Mouse (Mus musculus): Measurements from ENCODE around the gene Zar1l.
A peak's percentile ranks its signal among the peaks of the same experiment; 100 is the strongest.
"Not testable (repeated sequence)": the region's sequence is repeated elsewhere in the genome, so short reads cannot be mapped to it uniquely, and the experiment has no call there.

The Zar1l gene

DNA sequence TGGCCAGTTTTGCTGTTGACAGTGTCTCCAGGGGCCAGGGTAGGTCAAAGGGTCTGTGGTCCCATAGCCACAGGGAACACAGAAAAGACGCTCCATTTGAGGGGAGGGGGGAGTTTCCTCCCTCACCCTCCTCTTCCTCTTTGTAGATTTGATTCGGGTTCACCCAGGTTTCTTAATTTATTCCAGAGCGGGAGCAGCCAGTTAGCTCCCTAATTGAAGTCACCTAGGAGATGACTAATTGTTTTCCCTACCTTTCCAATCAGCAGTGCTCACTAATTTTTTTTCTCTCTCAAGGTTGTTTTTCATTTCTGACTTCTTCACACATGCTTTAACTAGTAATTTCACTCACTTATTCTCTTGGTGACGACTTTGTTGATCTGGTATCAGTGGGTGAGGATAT lies at the start of gene Zar1l:
Zar1l (minus strand) TSS at position 101 of the 400 bp plus-strand sequence.
- DNase-seq (ENCODE audit: low read depth, low spot score): no peak

DNA sequence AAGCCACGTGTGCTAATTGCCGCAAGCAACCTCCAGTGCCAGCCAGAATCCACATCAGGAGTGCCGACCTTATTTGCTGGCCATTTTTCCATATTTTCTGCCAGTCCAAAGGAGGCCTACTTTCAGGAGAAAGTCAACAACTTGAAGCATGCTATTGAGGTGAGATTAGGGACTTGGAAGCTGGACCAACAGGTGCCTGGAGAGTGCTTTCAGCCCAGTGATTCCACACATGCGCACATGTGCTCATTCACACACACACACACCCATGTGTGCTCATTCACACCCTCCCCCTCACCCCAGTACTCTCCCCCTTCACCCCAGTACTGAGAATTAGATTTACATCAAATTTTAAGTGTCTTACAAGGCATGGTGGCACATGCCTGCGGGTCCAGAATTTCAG lies 49.0 kb upstream of the Zar1l start:
- DNase-seq (ENCODE audit: low read depth, low spot score): no peak

DNA sequence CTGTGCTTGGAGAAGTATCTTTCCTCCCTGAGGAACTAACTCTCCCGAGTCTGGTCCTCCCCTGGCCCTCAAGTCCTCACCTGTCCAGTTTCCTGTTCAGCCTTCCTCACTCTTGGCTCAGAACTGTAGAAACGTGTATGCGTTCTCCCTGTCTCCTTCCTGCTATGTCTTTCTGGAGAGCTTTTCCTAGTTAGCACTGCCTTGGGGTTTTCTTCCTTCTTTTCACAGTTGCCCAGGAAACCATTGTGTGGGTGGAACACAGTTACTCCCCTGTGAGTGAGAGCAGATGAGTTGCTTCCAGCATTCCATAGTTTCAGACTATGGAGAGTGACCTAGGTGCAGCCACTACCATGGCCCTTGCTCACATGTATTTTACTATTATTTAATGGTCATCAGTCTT lies 48.3 kb upstream of the Zar1l start:
- no peak for DNase-seq (ENCODE audit: low read depth, low spot score)

DNA sequence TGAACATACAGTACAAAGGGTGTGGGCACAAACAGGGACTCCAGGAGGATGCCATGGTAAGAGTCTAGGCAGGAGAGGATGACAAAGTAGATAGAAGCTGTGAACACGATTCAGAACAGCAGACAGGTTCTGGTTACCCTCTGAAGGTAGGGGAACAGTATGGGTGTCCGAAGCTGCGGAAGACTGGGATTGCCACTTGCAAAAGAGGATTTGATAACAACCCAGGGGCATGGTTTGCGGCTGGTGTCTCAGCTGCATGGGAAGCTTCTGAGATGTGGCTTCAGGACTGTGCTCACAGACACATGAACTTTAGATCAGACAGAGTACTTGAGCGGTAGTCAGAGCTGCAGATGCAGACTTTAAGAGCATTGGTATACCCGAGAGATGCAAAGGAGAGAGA lies 46.5 kb upstream of the Zar1l start:
- DNase-seq (ENCODE audit: low read depth, low spot score): no peak

DNA sequence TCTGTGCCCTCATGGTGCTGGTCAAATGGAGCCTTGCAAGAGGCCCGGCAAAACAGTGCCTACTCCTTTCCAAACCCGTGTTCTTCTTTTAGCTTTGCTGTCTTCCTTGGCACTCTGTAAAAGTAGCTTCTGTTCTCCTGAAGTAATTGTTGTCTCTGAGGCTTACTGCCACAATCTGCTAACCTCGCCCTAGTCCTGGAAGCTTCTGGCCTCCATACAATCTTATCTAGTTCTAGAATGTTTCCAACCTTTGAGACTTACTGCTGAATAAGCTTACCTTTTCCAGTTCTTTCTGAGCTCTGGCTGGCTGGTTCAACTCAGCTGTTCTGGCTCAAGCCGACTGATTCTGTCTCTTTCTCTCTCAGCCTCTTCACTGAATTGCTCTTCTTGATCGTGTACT lies 43.8 kb upstream of the Zar1l start:
- DNase-seq (ENCODE audit: low read depth, low spot score): no peak

DNA sequence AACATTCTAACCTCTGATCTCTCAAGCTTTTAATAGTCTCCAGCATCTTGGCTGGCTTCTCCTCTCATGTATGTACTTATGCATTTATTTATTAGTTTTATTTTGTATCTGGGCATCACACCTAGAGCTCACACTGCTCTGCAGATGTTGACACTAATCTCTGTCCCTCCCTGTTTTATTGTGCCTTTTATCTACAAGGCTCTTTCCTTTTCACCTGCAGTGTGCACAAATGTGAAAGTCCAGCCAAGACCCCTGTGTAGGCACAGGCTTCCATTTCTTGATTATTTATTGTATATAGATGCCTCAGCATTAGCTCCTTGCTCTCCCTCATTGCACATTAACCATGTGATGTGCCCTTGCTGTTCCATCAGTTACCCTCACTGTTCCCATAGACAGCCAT lies 43.4 kb upstream of the Zar1l start:
- DNase-seq (ENCODE audit: low read depth, low spot score): no peak

DNA sequence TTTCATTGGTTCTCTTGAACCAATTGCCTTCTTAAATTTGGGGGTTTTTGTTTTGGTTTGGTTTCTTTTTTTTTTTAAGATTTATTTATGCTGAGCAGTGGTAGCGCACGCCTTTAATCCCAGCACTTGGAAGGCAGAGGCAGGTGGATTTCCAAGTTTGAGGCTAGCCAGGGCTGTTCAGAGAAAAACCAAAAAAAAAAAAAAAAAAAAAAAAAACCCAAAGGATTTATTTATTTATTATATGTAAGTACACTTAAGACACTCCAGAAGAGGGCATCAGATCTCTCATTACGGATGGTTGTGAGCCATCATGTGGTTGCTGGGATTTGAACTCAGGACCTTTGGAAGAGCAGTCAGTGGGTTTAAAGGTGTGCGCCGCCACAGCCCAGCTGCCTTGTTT lies 42.9 kb upstream of the Zar1l start:
- no peak for DNase-seq (ENCODE audit: low read depth, low spot score)

DNA sequence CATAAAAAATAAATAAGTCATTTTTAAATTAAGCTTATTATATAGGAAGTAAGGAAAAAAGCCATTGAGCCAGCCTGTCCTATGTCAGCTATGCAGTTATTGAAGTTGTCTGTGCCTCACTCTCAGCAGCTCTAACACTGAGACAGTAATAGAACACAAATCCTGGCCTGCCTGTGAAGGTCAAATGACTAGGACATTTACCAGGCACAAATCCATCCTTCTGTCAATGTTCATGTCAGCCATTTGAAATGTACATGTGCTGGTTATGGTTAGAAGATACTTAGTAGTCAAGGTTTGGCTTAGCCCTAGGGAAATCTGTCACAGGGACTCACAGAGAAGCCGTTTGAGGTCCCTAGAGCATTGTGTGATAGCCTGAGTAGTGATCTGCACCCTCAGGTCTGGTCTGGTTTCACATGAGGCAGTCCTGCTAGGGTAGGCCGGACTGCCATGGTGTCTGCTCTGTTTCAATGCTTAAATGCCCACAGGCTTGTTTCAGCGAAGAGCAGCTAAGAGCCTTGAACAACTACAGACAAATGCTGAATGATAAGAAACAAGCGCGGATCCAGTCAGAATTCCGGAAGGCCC lies 41.6 kb upstream of the Zar1l start:
- no peak for DNase-seq (ENCODE audit: low read depth, low spot score)

DNA sequence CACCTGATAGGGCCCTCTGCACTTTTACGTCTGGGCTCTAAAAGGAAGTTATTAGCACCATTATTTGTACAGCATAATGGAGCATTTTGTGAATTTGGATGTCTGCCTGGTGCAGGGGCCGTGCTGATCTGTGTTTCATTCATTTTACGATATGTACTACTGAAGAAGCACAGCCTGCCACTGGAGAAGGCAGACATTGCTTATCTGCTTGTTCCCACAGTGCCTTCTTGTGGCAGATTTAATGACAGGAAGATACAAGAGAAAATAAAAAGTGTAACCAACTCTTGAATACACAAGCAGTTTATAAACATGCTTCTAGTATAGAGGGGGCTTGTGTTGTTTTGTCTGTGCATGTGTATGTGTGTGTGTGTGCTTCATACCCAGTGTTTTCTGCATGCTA lies 33.7 kb upstream of the Zar1l start:
- no peak for DNase-seq (ENCODE audit: low read depth, low spot score)

DNA sequence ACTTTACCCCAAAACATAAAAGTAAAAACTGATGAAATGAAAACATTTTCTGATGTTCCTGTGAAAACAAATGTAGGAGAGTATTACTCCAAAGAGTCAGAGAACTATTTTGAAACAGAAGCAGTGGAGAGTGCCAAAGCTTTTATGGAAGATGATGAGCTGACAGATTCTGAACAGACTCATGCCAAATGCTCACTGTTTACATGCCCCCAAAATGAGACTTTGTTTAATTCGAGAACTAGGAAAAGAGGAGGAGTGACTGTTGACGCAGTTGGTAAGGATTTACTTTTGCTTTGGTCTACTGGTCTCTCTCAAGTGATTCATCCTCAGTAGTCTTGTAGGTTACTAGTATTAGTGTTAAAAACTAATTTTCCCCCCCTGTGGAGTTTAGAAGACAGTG lies 25.2 kb upstream of the Zar1l start:
- DNase-seq (ENCODE audit: low read depth, low spot score): no peak

DNA sequence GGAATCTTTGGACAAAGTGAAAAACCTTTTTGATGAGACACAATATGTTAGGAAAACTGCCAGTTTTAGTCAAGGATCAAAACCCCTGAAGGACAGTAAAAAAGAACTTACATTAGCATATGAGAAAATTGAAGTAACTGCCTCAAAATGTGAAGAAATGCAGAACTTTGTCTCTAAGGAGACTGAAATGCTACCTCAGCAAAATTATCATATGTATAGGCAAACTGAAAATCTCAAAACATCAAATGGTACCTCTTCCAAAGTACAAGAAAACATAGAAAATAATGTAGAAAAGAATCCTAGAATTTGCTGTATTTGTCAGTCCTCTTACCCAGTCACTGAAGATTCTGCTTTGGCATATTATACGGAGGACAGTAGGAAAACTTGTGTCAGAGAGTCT lies 23.3 kb upstream of the Zar1l start:
- DNase-seq (ENCODE audit: low read depth, low spot score): no peak

DNA sequence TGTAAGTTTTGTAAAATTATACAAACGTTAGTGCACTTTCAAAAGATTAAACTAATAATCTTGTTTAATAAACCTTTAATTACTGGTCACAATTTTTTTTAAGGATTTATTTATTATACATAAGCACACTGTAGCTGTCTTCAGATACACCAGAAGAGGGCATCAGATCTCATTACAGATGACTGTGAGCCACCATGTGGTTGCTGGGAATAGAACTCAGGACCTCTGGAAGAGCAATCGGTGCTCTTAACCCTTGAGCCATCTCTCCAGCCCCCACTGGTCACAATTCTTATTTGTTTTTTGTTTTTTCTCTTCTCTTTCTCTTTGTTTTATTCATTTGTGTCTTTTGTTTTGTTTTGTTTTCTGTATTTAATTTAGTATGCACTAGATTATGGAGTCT lies 7.3 kb upstream of the Zar1l start:
- no peak for DNase-seq (ENCODE audit: low read depth, low spot score)

DNA sequence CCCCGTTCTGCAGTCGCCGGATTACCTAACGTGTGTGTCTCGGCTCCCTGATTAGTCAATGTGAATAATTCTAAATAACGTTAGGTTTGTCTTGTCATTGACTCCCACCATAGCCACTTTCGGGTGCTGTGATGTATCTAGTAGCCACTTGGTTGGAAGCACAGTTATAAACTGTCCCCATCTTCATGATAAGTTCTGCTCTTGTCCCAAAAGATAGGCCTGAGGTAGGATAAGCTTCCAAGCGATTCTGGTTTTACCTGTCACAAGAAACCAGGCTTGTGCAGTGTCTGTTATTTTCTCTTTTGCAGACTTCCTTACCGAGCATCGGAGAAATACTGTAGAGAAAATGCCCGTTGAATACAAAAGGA lies 4.9 kb upstream of the Zar1l start:
- no peak for DNase-seq (ENCODE audit: low read depth, low spot score)

DNA sequence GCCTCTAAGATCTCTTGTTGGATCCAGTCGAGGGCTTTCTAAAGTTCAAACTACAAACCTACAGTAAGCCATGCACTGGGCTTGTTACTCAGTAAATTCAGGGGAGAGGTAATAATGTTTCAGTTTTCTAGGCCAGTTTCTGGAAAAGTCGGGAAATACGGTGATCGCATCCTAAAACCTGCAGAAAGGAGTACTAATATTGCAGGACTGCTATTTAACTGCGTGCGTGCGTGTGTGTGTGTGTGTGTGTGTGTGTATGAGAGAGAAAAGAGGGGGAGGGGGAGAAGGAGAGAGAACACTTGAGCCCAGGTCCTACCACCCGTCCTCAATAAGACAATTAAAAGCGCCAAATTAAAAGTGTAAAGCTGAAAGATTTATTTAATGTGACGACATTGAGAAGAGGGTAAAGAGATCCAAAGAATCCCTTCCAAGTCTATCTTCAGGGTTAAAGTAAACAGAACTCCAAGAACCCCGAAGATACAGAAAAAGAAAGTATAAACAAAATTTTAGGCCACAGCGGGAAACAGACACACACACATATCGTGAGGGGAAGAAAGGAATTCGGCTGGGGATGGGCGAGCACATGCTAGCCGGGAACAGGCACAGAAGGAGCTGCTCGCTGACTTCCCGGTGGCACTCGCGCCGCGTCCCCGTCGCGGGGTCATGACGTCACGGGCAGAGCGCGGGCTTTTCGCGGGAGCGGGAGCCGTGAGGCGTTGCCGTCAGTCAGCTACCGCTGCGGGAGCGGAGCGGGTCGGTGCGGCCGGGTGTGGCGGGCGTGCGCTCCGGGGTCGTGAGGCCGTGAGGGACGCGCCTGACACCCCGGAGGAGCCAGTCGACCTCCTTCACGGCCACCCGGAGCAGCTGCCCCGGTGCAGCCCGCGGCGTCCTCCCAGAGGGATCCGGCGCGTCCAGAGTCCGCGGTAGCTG lies 4.2 kb upstream of the Zar1l start, which contains the start of gene Brca2:
Brca2 (plus strand) TSS at position 694 of the 930 bp plus-strand sequence.
- DNase-seq (ENCODE audit: low read depth, low spot score): peak; percentile 76

DNA sequence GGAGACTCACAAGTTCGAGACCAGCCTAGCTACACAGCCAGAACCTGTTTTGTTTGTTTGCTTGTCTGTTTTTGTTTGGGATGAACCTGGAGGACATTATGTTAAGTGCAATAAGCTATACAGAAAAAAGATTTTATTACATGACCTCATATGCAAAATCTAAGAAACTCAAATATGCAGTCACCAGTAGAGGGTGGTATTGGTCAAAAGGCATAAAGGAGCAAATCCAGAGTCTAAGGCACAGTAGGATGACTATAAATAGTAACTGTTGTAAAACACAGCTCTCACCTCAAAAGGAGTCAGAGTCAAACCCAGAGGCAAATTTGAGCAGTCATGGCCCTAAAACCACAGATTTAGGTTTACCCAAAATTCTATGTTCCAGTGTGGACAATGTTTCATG lies 1.6 kb upstream of the Zar1l start:
- peak; percentile 4 for DNase-seq (ENCODE audit: low read depth, low spot score)

DNA sequence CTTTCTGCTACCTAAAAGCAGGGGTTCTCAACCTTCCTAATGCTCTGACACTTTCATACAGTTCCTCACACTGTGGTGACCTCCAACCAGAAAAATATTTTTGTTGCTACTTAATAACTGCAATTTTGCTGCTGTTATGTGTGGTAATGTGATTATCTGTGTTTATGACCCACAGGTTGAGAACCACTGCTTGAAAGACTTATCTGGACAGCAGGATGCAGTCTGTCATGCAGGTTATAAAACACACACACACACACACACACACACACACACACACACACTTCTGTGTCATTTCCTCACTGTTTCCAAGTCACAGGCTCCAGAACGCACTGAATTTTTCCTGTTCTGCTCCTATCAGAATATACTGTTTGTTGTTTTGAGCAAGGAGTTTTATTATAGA lies 3.9 kb downstream of the Zar1l start:
- DNase-seq (ENCODE audit: low read depth, low spot score): no peak

DNA sequence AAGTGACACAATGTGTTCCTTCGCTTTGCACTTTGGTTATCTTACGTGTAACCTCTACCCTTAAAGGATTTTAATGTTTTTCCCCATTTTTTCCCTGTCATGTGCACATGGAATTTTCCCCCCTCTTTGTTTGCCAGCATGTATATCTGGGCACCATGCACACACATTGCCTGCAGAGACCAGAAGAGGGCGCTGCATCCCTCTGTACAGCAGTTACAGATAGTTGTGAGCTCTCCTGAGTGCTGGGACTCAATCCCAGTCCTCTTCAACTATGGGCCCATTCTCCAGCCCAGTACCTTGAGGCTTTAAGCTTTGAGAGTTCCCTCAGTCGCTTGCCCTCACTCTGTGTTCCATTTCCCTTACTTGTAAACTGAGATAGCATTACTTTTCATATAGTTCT lies 4.7 kb downstream of the Zar1l start:
- DNase-seq (ENCODE audit: low read depth, low spot score): no peak

DNA sequence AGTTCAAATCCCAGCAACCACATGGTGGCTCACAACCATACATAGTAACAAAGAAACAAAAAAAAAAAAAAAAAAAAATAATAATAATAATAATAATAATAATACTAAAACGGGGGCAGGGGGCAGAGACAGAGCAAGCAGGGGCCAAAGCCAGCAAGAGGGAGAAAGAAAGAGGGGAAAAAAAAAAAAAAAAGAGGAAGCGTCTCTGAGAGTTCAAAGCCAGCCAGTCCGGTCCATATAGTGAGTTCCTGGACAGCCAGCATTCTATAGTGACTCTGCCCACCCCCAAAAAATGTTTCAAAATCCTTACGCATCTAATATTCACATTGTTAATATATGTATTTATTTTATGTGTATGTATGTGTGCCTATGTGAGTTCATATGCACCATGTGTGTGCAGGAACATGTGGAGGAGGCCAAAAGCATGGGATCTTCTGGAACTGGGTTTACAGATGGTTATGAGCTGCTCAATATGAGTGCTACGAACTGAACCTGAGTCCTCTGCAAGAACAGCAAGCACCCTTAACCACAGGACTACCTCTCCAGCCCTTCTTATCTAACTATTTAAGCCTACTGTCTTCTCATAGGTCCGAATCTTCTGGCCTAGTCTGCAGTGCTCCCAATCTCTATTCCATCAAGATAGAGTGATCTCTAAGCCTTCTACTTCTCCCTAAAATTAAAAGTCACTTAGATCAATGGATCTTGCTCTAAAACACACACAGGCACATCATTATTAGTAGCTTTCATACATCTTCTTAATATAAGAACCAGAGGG lies 7.3 kb downstream of the Zar1l start:
- no peak for DNase-seq (ENCODE audit: low read depth, low spot score)

DNA sequence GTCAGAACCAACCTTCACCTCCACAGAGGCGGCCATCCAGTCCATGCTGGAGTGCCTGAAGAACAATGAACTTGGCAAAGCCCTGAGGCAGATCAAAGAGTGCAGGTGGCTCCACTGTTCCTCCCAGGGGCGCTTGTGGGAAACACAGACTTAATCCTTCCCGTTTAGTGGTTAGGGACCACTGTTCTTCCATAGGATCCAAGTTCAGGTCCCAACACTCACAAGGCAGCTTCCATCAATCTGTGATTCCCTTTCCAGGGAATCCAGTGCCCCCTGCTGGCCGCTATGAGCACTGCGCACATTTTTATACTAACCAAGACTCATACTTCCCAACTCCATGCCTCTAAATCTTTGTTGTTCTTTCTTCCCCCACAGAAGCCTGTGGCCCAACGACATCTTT lies 22.2 kb downstream of the Zar1l start:
- peak; percentile 13 for DNase-seq (ENCODE audit: low read depth, low spot score)

DNA sequence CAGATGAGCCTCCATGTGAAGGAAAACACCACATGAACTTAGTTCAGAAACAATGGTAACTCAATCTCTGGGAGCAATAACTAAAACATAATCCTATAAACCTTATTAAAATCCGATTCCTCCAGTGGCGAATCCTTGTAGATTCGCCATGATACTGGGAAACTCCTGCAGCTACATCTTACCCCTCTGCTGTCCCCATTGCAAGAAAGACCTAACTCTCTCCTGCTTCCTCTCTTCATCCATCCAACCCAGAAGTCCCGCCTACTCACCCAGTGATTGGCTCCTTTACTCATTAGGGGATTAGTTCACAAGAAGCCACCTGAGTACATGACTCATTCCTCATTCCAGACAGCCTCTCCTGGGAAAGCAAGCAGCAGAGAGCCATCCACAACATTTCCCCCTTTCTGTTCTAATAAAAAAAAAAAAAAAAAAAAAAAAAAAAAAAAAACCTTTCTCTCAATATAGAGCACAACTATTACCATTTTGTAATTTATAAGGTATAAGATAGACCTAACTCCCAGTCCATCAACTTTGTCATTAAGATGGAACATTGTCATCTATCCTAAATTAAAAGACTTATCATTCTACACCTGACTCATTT lies 26.3 kb downstream of the Zar1l start:
- DNase-seq (ENCODE audit: low read depth, low spot score): not testable (repeated sequence)

DNA sequence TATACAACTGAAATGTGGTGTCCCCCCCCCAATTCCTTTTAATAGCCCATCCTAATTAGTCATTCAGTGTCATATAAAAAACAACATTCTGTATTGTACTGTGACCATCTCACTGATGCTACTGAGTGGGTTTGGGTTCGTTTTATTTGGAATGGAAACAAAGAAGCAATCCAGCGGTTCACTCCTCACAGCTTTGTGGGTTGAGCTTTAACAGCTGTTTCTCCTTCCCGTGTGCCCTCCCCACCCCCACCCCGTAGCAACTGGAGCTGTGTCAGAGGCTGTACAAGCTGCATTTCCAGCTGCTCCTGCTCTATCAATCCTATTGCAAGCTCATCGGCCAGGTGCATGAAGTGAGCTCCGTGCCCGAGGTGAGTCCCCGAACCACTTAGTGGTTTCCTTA lies 27.1 kb downstream of the Zar1l start:
- no peak for DNase-seq (ENCODE audit: low read depth, low spot score)

DNA sequence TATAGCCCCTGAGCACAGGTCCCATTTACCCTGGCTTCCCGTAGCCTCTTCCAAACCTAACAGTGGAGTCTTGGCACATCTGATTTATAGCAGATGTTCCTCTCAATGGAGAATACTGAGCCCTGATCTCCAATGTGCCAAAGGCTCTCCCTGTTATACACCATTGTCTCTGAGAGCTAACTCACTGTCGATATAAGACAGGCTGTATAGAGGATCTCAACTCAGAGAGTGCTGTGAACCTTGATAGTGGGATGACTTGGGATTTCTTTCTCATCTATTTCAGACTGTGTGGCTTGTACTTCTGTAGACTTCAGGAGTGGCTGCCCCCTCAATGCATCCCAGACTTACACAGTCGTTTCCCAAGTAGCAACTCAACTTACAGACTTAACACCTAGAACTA lies 27.7 kb downstream of the Zar1l start:
- DNase-seq (ENCODE audit: low read depth, low spot score): no peak

Measured in skeletal muscle tissue, adult 2 months (tissue).